Mouse (Mus musculus): ENCODE results near the gene Nrf1. TPM values are rescaled to one million over a fixed set of nuclear protein-coding genes. Genes with fewer than 3 reads are reported as not detected.

Nrf1 gene
- polyA plus RNA-seq, 1 experiment from 2014 or later = 17.3 TPM

DNA sequence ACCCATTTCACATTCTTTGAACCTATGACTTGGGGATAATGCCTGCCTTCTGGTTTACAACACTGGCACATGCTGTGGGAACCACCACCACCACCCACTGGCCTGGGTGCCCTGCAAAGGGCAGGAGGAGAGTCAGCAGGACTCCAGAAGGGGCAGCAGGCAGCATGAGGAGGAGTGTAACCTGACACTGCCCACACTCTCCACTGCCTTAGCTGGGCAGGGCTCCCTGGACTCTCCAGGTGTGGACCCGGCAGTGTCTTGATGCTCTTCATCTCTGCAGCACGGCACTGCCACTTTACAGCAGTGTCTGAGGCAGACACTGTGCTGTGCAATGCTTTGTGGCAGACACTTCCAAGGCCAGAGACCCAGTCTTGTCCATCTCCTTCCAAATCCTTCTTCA lies 34.3 kb upstream of the Nrf1 start:
- no peaks in the 10 kb centered on the region for H3K9me3 ChIP-seq (ENCODE audit: low read length)
- ATAC-seq = no peak
- no peak overlapping the region for H3K9ac ChIP-seq (replicated peaks)
- no peak for TF ChIP-seq EP300 (IDR thresholded peaks at IDR 0.05; ENCODE audit: low read depth)
- no peak for TF ChIP-seq CTCF (IDR thresholded peaks at IDR 0.05; ENCODE audit: low read depth)
- no peak overlapping the region for H3K4me3 ChIP-seq (ENCODE audit: low read depth, low read length)
- no peaks in the 10 kb centered on the region for H3K4me1 ChIP-seq (ENCODE audit: insufficient read depth)
- WGBS (ENCODE audit: insufficient replicate concordance) = 71% methylated on average over 2 of the region's 2 CpGs
- no peaks in the 10 kb centered on the region for H3K36me3 ChIP-seq (replicated peaks; ENCODE audit: insufficient read depth, low read length)
- no peak overlapping the region for H3K27ac ChIP-seq (ENCODE audit: low read depth)
- no peak overlapping the region for H3K4me2 ChIP-seq (ENCODE audit: low read depth, low read length)
- no peak for DNase-seq
- H3K27me3 ChIP-seq (ENCODE audit: insufficient read depth, low read length) = no peaks in the 10 kb centered on the region

DNA sequence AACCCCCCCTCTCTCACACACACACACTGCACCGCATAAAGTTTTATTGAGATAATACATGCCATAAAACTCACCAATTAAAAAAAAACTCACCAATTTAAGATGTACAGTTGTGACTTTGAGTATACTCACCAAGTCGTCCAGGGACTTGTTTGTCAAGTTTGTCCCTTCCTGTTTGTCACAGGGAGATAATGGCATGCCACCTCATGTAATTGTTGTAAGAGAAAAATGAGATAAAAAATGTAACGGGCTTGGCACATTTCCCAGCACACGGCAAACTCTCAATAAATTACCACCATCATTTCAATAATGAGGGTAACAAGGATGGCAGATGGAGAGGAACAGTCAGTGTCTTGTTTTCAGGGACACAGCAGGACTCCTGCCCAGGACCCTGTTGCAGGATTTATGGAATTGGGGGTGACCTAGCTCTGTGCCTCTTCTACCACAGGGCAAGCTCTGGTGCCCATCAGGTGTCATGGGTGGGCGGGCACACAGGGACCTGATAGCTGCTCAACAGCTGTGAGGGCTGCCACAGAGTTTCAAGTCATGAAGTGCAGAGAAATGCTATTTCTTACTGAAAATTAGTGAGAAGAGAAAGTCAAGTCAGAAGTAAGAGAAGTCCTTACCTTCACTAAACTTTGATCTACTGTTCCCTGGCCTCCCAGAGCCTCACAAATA lies 33.5 kb upstream of the Nrf1 start:
- Histone ChIP-seq H3K27ac (ENCODE audit: low read depth) (no peak overlapping the region), H3K36me3 (replicated peaks; ENCODE audit: insufficient read depth, low read length) (no peaks in the 10 kb centered on the region), H3K4me2 (ENCODE audit: low read depth, low read length) (no peak overlapping the region), H3K9me3 (ENCODE audit: low read length) (no peaks in the 10 kb centered on the region), H3K4me1 (ENCODE audit: insufficient read depth) (no peaks in the 10 kb centered on the region), H3K9ac (replicated peaks) (no peak overlapping the region), H3K4me3 (ENCODE audit: low read depth, low read length) (no peak overlapping the region), H3K27me3 (ENCODE audit: insufficient read depth, low read length) (no peaks in the 10 kb centered on the region)
- ATAC-seq = no peak
- no peak for TF ChIP-seq EP300 (IDR thresholded peaks at IDR 0.05; ENCODE audit: low read depth)
- no peak for TF ChIP-seq CTCF (IDR thresholded peaks at IDR 0.05; ENCODE audit: low read depth)
- WGBS (ENCODE audit: insufficient replicate concordance) = 57% methylated on average over 5 of the region's 5 CpGs
- DNase-seq = no peak

DNA sequence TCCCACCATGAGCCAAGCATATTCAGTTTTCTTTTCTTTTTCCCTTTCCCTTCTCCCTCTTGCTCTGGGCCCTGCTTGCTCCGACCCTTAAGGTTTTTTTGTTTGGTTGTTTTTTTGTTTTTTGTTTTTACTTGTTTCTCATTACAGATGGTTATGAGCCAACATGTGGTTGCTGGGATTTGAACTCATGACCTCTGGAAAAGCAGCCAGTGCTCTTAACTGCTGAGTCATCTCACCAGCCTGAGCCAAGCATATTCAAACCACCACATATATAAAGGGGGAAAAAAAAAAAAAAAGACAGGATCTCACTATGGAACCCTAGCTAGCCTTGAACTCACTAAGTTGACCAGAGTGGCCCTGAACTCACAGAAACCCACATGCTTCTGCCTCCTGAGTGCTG lies 26.5 kb upstream of the Nrf1 start:
- Histone ChIP-seq H3K9ac (replicated peaks) (no peak overlapping the region), H3K4me3 (ENCODE audit: low read depth, low read length) (no peak overlapping the region), H3K4me1 (ENCODE audit: insufficient read depth) (no peaks in the 10 kb centered on the region), H3K4me2 (ENCODE audit: low read depth, low read length) (no peak overlapping the region), H3K27me3 (ENCODE audit: insufficient read depth, low read length) (no peaks in the 10 kb centered on the region), H3K36me3 (replicated peaks; ENCODE audit: insufficient read depth, low read length) (no peaks in the 10 kb centered on the region), H3K9me3 (ENCODE audit: low read length) (no peaks in the 10 kb centered on the region), H3K27ac (ENCODE audit: low read depth) (no peak overlapping the region)
- DNase-seq (no peak), ATAC-seq (no peak)
- TF ChIP-seq EP300 (IDR thresholded peaks at IDR 0.05; ENCODE audit: low read depth) (no peak), CTCF (IDR thresholded peaks at IDR 0.05; ENCODE audit: low read depth) (no peak)
- 44% methylated on average over 1 of the region's 1 CpGs for WGBS (ENCODE audit: insufficient replicate concordance)

DNA sequence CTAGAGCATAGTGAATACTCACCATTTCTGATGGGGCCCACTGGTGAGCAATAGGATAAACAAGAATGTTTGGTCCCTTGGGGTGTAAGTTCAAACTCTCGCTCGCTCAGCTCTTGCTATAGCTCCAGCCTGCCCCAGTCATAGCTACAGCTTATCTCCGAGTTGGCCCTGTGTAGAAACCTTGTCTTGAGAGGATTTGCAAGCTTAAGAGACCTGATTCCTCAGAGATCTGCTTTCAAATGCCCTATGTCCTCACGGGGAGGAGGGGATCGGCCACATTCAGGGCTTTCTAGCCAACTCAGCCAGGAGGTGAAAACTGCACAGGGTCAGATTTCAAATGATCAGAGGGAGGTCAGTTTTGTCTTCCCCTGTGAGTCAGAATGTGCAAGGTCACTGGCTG lies 26.1 kb upstream of the Nrf1 start:
- Histone ChIP-seq H3K36me3 (replicated peaks; ENCODE audit: insufficient read depth, low read length) (no peaks in the 10 kb centered on the region), H3K9me3 (ENCODE audit: low read length) (no peaks in the 10 kb centered on the region), H3K27me3 (ENCODE audit: insufficient read depth, low read length) (no peaks in the 10 kb centered on the region), H3K27ac (ENCODE audit: low read depth) (no peak overlapping the region), H3K9ac (replicated peaks) (no peak overlapping the region), H3K4me2 (ENCODE audit: low read depth, low read length) (no peak overlapping the region), H3K4me3 (ENCODE audit: low read depth, low read length) (no peak overlapping the region), H3K4me1 (ENCODE audit: insufficient read depth) (no peaks in the 10 kb centered on the region; the same call in 1 of the 2 replicates)
- TF ChIP-seq EP300 (IDR thresholded peaks at IDR 0.05; ENCODE audit: low read depth) = no peak
- no peak for TF ChIP-seq CTCF (IDR thresholded peaks at IDR 0.05; ENCODE audit: low read depth)
- ATAC-seq = no peak
- 73% methylated on average over 5 of the region's 5 CpGs for WGBS (ENCODE audit: insufficient replicate concordance)
- no peak for DNase-seq

DNA sequence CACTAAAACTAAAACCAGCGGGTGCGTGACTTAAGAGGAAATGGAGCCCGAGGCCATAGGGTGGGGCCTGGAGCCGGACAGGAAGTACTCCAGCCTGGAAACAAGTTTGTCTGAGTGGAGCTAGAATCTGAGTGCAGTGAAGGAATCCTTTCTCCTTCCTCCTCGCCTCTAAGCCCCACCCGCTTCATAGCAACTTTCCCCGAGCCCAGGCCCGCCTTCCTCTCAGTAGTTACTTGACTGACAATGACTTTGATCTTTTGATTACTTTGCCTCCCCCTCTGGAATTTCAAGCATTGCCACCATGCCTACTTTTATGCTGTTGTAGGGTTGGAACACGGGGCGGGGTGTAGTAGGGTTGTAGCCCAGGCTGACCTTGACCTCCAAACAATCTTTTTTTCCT lies 21.0 kb upstream of the Nrf1 start:
- no peaks in the 10 kb centered on the region for H3K27me3 ChIP-seq (ENCODE audit: insufficient read depth, low read length)
- H3K4me3 ChIP-seq (ENCODE audit: low read depth, low read length) = no peak overlapping the region
- DNase-seq (no peak), ATAC-seq (no peak)
- no peak overlapping the region for H3K27ac ChIP-seq (ENCODE audit: low read depth)
- H3K9ac ChIP-seq (replicated peaks) = no peak overlapping the region
- WGBS (ENCODE audit: insufficient replicate concordance) = 34% methylated on average over 10 of the region's 10 CpGs
- no peaks in the 10 kb centered on the region for H3K9me3 ChIP-seq (ENCODE audit: low read length)
- no peak overlapping the region for H3K4me2 ChIP-seq (ENCODE audit: low read depth, low read length)
- TF ChIP-seq CTCF (IDR thresholded peaks at IDR 0.05; ENCODE audit: low read depth) = no peak
- TF ChIP-seq EP300 (IDR thresholded peaks at IDR 0.05; ENCODE audit: low read depth) = no peak
- H3K4me1 ChIP-seq (ENCODE audit: insufficient read depth) = peaks cover 3% of the 10 kb centered on the region; the same call in 1 of the 2 replicates
- no peaks in the 10 kb centered on the region for H3K36me3 ChIP-seq (replicated peaks; ENCODE audit: insufficient read depth, low read length)

DNA sequence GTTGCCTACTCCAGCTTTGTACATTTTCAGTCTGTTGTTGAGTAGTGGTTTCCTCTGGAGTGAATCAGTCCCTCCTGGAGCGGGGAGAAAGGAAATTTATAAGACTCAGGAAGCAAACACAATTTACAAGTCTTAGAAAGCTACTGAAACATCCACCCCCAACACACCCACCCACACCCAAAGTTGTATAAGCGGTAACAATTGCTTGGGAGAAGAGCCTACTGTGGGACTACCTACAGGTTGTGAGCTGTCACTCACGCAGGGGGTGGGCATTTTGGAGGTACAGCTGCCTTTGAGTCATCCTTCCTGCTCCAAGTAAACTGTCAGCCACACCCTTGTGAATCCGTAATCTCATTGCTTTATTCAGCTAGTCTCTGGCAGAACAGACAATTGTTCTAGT lies 19.4 kb upstream of the Nrf1 start:
- no peaks in the 10 kb centered on the region for H3K27me3 ChIP-seq (ENCODE audit: insufficient read depth, low read length)
- H3K9me3 ChIP-seq (ENCODE audit: low read length) = no peaks in the 10 kb centered on the region
- no peak overlapping the region for H3K9ac ChIP-seq (replicated peaks)
- DNase-seq = no peak
- ATAC-seq = no peak
- TF ChIP-seq CTCF (IDR thresholded peaks at IDR 0.05; ENCODE audit: low read depth) = no peak
- TF ChIP-seq EP300 (IDR thresholded peaks at IDR 0.05; ENCODE audit: low read depth) = no peak
- no peaks in the 10 kb centered on the region for H3K36me3 ChIP-seq (replicated peaks; ENCODE audit: insufficient read depth, low read length)
- peaks cover 3% of the 10 kb centered on the region; the same call in 1 of the 2 replicates for H3K4me1 ChIP-seq (ENCODE audit: insufficient read depth)
- no peak overlapping the region for H3K4me3 ChIP-seq (ENCODE audit: low read depth, low read length)
- WGBS (ENCODE audit: insufficient replicate concordance) = 76% methylated on average over 4 of the region's 4 CpGs
- H3K27ac ChIP-seq (ENCODE audit: low read depth) = no peak overlapping the region
- no peak overlapping the region for H3K4me2 ChIP-seq (ENCODE audit: low read depth, low read length)
